Mouse (Mus musculus) erythroblast, embryonic 14.5 days (primary cell): ENCODE data around the gene Eng.

Source experiments
- GATA1 ChIP-seq: IDR thresholded peaks from 2 replicates; pipeline ENCODE4 v1.6.1; 2012; ENCODE audit warnings: low read length, inconsistent platforms, mixed read lengths
- TAL1 ChIP-seq: IDR thresholded peaks from 3 replicates; pipeline ENCODE4 v1.6.1; 2012; ENCODE audit warnings: low read length, inconsistent platforms, mixed read lengths

- TF ChIP-seq TAL1 (no peak), GATA1 (no peak)
These were observed 23.5 kb downstream of the Eng start for GRCm38 (mm10) chr2:32669876-32670275.
